Mouse (Mus musculus): Measurements from ENCODE around the gene Faap24.
A peak's percentile ranks its signal among the peaks of the same experiment; 100 is the strongest.

The Faap24 gene

DNA sequence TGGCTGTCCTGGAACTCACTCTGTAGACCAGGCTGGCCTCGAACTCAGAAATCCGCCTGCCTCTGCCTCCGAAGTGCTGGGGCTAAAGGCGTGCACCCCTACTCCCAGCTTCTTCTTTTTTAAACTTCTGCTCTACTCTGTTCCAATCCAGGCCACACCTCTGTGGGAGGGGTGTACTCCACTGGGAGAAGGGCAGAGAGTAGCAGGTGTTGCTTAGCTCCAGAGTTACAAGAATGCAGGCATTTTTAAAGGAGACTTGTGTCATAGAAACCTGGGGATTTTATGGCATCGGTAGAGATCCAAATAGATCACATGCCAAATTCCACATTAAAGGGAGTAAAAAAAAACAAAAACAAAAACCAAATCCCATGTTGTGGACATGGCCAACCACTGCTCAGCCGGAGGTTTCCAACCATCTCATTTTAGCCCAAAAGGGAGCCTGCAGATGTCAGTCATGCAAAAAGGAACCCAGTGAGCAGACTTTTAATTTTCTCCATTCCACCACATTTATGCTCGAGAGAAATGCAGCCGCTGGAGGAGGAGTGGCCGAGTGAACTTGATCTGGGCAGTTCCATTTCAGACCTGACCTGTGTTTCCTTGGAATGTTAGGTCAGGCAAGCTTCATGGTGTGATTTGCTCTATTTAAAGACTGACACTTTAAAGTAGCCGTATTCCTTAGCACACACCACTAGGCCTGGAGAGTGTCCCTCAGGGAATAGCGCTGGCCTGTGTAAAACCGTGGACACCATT is 31.3 kb downstream of the Faap24 start:
- no peak for DNase-seq

DNA sequence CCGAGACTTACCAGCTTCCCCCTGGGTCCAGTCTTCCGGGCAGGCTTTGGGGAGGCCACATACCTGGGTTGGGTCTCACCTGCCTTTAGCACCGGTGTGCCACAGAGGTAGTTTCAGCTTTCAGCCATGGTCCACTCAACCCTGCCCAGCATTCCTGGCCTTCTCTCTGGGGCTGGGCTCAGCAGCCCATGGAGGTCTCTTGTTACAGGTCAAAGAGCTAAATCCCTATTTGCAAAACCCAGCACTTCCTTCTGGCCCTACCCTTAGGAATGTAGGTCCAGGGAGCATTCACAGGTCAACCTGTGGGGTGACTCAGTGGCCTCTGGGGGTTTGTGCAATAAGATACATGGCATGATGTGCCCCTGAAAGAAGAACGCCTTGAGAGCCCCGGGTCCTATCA is 33.8 kb downstream of the Faap24 start:
- DNase-seq: no peak

DNA sequence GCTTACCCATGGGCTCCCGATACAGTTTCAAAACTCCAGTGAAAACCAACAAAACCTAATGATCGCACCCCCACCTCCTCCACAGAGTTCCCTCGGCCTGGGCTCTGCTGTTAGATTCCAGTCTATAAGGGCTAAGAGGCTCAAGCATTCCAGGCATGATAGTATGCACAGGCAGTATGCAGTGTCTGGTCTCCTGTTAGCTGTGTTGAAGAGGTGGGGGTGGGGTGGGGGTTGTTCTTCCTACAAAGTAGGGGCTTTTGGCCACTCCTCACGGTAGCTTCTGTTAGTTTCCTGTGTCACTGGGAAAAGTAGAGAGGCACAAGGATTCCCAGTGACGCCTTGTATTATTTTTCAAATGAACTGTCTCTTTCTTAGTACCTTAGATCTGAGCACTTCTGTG is 34.4 kb downstream of the Faap24 start:
- no peak for DNase-seq

DNA sequence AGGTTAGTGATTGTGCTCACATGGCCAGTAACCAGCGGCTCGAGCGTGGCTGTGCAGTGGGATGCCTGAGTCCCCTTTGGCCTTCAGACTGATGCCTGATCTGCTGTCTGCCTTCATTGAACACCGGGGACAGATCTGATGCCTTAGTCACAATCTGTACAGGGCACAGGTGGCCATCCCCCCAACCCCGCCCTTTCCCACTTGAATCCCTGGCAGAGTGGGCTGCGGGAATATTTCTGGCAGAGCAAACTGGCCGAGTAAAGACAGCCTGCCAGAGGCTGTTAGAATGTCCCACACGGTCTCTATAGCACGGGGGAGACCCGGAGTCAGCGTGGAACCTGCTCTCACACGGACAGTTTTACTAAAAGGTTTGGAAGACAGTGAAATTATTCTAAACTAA is 39.0 kb downstream of the Faap24 start:
- DNase-seq: peak; percentile 57 to 65

DNA sequence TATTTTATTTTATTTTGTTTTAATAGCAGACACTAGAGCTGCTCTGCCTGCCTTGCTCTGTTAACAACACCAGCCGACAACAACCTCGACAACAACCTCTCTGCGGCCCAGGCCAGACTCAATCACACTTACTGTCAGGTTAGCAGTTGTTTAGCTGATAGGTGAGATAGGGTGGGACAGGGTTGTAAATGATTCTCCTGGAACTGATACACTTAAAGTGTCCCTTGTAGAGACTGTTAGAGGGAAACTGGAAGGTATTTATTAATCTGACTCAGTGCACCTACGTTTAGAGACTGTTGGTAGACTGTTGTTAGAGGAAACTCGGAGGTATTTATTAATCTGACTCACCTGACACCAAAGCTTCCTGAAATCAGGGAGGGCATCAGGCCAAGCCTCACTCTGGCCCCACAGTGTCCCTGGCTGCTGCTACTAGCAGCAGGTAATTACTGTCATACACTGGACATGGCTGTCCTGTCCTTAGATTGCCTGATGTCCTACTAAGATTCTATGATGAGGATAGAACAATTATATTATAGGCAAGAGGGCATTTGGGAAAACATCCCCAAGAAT is 41.2 kb downstream of the Faap24 start:
- DNase-seq: peak; percentile 28 to 50

DNA sequence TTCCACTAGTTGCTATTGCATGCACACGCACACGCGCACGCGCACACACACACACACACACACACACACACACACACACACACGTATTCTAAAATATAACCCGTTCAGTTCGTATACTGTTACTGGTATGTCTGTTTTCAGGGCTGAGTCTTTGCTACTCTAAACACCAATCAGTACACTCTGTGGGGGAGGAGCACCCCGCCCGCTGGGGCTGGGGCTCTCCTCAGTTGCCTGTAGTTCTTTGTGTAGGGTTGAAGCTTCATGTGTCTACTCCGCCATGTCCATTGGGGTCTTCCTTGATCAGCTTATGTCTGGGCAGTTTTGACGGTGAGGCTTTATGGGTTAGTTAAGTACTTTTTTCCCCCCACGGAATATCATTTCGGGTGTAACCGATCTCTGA is 43.3 kb downstream of the Faap24 start:
- no peak for DNase-seq

DNA sequence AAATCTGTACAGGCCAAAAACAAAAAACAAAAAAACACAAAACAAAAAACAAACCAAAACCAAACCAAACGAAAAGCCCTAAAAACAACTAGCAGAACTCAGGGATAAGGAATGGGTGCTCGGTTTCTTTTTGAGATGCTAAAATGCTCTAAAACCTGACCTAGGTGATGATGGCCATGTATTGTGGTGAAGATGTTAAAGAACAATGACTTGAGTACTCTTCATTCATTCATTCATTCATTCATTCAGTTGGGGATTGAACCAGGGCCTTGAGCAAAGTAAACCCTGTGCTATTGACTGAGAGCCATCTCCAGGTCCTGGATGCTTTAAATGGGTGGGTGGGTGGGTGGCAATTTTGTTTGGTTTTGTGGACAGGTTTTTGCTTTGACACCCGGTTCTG is 45.5 kb downstream of the Faap24 start:
- no peak for DNase-seq

DNA sequence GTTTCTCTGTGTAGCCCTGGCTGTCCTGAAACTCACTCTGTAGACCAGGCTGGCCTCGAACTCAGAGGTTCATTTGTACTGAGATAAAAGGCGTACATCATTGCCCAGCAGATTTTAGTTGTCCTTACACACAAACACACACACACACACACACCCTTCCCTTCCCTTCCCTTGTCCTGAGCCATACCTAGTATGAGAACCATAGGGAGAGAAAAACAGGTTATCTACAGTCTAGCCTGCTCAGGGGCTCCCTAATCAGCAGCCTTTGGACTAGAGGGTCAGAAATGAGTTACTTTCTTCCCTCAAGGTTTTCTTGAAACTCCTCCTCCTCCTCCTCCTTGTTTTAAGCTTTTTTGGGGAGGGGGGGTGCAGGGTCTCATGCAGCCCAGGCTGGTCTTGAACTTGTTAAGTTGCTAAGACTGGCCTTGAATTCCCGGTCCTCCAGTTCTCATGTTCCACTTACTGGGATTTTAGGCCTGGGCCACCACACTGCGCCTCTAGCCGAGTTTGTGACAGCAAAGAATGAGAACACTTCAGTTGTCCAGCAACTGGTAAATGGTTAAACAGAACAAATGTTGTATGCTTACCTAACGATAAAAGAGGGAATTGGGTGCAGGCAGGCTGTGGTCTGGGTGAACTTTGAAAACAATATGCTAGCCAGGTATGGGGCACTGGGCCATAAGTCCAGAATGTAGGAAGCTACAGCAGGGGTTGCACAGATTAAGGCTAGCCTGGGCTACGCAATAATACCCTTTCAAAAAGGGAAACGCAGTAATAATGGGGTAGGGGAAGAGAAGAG is 46.6 kb downstream of the Faap24 start:
- DNase-seq: no peak

DNA sequence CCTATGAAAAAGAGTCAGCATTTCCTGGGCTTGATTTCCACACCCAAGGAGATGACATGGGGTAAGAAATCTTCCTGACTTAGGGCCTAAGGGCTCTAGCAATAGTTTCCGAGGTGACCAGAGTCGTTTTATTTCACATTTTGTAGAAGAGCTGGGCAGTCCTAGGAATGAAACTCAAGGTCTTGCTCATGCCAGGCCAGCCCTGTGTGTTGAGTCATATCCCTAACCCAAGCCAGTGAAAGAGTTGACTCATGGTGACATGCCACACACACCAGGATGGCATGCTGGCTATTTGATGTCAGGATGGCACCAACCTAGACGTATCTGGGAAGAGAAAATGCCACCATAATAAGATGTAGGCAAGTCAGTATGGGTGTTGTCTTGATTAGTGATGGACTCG is 47.6 kb downstream of the Faap24 start:
- no peak for DNase-seq

DNA sequence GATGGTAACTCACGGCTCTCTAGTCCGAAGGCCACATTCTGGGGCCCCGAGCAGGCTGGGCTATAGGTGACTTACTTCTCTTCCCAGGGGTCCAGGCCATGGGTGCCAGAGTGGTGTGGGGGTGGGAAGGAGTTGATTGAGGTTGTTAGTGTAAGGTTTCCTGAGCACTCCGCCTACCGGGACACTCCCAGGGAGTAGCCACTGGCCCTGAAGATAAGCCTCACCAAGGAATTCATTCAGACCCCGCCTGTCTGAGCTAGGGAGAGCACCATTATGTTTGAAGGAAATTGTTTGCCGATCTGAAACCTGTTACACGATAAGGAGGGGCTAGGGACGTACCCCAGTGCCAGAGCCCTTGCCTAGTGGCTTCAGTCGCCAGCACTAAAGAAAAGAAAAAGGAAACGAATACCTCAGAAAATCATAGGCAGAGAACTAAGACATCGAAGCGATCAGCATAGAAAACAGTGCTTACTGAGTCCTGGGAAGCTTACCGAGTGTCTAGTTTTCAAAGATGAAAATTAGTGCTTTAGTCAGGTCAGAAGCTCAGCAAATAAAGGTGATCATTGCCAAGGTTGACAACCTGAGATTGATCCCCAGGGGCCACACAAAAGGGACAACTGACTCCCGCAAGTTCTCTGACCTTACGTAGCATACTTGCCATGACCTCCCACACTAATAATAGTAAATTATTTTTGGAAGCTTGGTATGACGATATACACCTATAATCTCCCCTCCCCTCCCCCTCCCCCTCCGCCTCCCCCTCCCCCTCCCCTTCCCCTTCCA is 48.5 kb downstream of the Faap24 start:
- no peak for DNase-seq

DNA sequence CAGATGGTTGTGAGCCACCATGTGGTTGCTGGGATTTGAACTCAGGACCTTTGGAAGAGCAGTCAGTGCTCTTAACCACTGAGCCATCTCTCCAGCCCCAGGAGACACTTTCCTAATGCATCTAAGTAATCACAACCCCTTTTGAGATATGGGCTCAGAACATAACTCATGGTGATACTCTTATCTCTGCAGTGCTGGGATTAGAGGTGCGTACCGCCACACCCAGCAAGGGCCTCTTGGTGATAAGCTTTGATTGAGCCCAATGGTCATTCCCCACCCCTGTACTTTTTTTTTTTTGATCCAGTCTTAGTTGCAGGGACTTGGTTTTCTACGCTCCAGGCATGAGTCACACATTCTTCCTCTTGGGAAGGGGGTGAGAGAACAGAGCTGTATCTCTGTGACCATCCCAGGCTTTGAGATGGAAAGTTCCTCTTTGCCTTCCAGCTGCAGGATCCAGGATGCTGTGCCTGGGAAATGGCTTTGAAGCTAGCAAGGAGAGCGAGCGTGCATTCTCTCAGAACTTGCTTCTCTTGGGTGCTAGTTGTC is 51.8 kb downstream of the Faap24 start:
- DNase-seq: no peak

DNA sequence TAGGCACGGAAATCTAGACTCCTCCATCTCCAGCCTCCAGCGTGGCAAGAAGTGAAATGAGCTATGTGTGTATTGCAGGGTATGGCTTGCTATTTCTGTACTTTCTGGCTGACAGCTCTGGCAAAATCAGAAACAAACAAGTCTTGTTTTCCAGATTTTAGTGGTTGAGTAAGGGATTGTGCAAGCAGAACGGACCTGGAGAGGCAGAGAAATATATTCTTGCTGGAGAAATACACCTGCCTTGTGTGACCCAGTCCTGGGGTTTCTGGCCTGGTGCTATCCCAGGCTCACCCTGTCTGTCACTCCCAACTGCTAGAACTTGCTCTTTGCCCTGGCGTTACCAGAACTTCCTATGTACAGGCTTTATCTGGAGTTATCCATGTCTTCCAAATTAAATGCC is 54.1 kb downstream of the Faap24 start:
- no peak for DNase-seq
